Mouse (Mus musculus): ENCODE measurements around the gene Spindoc. TPM values are rescaled to one million over a fixed set of nuclear protein-coding genes. Genes with fewer than 3 reads are reported as not detected.
"Not testable (repeated sequence)": the region's sequence is repeated elsewhere in the genome, so short reads cannot be mapped to it uniquely, and the experiment has no call there.

The Spindoc gene
- polyA plus RNA-seq, 1 experiment from 2014 or later = 29.1 TPM

- Histone ChIP-seq H3K9me3 (no peaks in the 10 kb centered on the region), H3K4me2 (no peak overlapping the region), H3K4me1 (replicated peaks) (peaks cover 26% of the 10 kb centered on the region), H3K27me3 (no peaks in the 10 kb centered on the region), H3K27ac (replicated peaks) (no peak overlapping the region), H3K9ac (no peak overlapping the region), H3K4me3 (no peak overlapping the region), H3K36me3 (no peaks in the 10 kb centered on the region)
- ATAC-seq (ENCODE audit: low read depth) = no peak
- 28% methylated on average over 2 of the region's 2 CpGs for WGBS
These were observed 3.2 kb upstream of the Spindoc start for GRCm38 (mm10) chr19:7386042-7386441.

GRCm38 (mm10) chr19:7382248-7382902, 419 bp downstream of the Spindoc start:
- under 1% methylated on average over 39 of the region's 60 CpGs for WGBS
- Histone ChIP-seq H3K4me2 (peak overlapping the region; percentile 69), H3K9me3 (no peaks in the 10 kb centered on the region), H3K27ac (replicated peaks) (peak overlapping the region; percentile 97), H3K9ac (peak overlapping the region; percentile 97), H3K36me3 (0 out of 2 replicates have a peak, but pooled peaks cover 7% of the 10 kb centered on the region), H3K27me3 (no peaks in the 10 kb centered on the region), H3K4me3 (peak overlapping the region; percentile 93), H3K4me1 (replicated peaks) (peaks cover 50% of the 10 kb centered on the region)
- ATAC-seq (ENCODE audit: low read depth) = peak; percentile 58

GRCm38 (mm10) chr19:7381906-7382247, 917 bp downstream of the Spindoc start:
- Histone ChIP-seq H3K4me1 (replicated peaks) (peaks cover 50% of the 10 kb centered on the region), H3K36me3 (peaks cover 7% of the 10 kb centered on the region; the same call in 1 of the 2 replicates), H3K4me2 (peak overlapping the region; percentile 69), H3K4me3 (peak overlapping the region; percentile 93), H3K9me3 (no peaks in the 10 kb centered on the region), H3K9ac (peak overlapping the region; percentile 97), H3K27me3 (no peaks in the 10 kb centered on the region), H3K27ac (replicated peaks) (peak overlapping the region; percentile 97)
- ATAC-seq (ENCODE audit: low read depth) = no peak
- WGBS = 1% methylated on average over 8 of the region's 8 CpGs

- no peak overlapping the region for H3K4me3 ChIP-seq
- no peak overlapping the region for H3K4me2 ChIP-seq
- no peak overlapping the region for H3K9ac ChIP-seq
- no peak for ATAC-seq (ENCODE audit: low read depth)
- H3K9me3 ChIP-seq = no peaks in the 10 kb centered on the region
- no peak overlapping the region for H3K27ac ChIP-seq (replicated peaks)
- H3K4me1 ChIP-seq (replicated peaks) = peaks cover 34% of the 10 kb centered on the region
- peaks cover 48% of the 10 kb centered on the region for H3K36me3 ChIP-seq
- no peaks in the 10 kb centered on the region for H3K27me3 ChIP-seq
- 87% methylated on average over 2 of the region's 2 CpGs for WGBS
These were observed 5.2 kb downstream of the Spindoc start for GRCm38 (mm10) chr19:7377639-7378038.

- no peak for ATAC-seq (ENCODE audit: low read depth)
- Histone ChIP-seq H3K9me3 (no peaks in the 10 kb centered on the region), H3K4me2 (no peak overlapping the region), H3K4me3 (no peak overlapping the region), H3K9ac (no peak overlapping the region), H3K27ac (replicated peaks) (no peak overlapping the region), H3K4me1 (replicated peaks) (peaks cover 8% of the 10 kb centered on the region), H3K36me3 (peaks cover 78% of the 10 kb centered on the region), H3K27me3 (no peaks in the 10 kb centered on the region)
- 97% methylated on average over 8 of the region's 8 CpGs for WGBS
These were observed 8.3 kb downstream of the Spindoc start for GRCm38 (mm10) chr19:7374491-7374890.

- not testable (repeated sequence) for H3K9me3 ChIP-seq; H3K4me1 ChIP-seq (replicated peaks); H3K27ac ChIP-seq (replicated peaks); ATAC-seq (ENCODE audit: low read depth); H3K4me3 ChIP-seq; H3K9ac ChIP-seq; H3K4me2 ChIP-seq; H3K27me3 ChIP-seq
- WGBS = 92% methylated on average over 4 of the region's 4 CpGs
- H3K36me3 ChIP-seq = peaks cover 82% of the 10 kb centered on the region
These were observed 13.3 kb downstream of the Spindoc start for GRCm38 (mm10) chr19:7369469-7369868.

- H3K27ac ChIP-seq (replicated peaks) = no peak overlapping the region
- ATAC-seq (ENCODE audit: low read depth) = no peak
- H3K36me3 ChIP-seq = peaks cover 26% of the 10 kb centered on the region
- H3K9me3 ChIP-seq = no peaks in the 10 kb centered on the region
- H3K27me3 ChIP-seq = no peaks in the 10 kb centered on the region
- no peak overlapping the region for H3K9ac ChIP-seq
- no peaks in the 10 kb centered on the region for H3K4me1 ChIP-seq (replicated peaks)
- H3K4me3 ChIP-seq = no peak overlapping the region
- WGBS = 52% methylated on average over 6 of the region's 6 CpGs
- H3K4me2 ChIP-seq = no peak overlapping the region
These were observed 29.2 kb downstream of the Spindoc start for GRCm38 (mm10) chr19:7353636-7354035.

GRCm38 (mm10) chr19:7352809-7353495, 29.8 kb downstream of the Spindoc start:
- WGBS = 78% methylated on average over 11 of the region's 11 CpGs
- Histone ChIP-seq H3K27ac (replicated peaks) (no peak overlapping the region), H3K27me3 (no peaks in the 10 kb centered on the region), H3K4me2 (no peak overlapping the region), H3K9ac (no peak overlapping the region), H3K4me1 (replicated peaks) (no peaks in the 10 kb centered on the region), H3K36me3 (peaks cover 19% of the 10 kb centered on the region), H3K4me3 (no peak overlapping the region), H3K9me3 (no peaks in the 10 kb centered on the region)
- no peak for ATAC-seq (ENCODE audit: low read depth)

GRCm38 (mm10) chr19:7349993-7350392, 32.8 kb downstream of the Spindoc start:
- Histone ChIP-seq H3K4me3 (no peak overlapping the region), H3K27me3 (no peaks in the 10 kb centered on the region), H3K27ac (replicated peaks) (no peak overlapping the region), H3K4me1 (replicated peaks) (no peaks in the 10 kb centered on the region), H3K4me2 (no peak overlapping the region), H3K9ac (no peak overlapping the region), H3K9me3 (no peaks in the 10 kb centered on the region), H3K36me3 (no peaks in the 10 kb centered on the region)
- ATAC-seq (ENCODE audit: low read depth) = no peak
- WGBS = 50% methylated on average over 1 of the region's 1 CpGs

- Histone ChIP-seq H3K9ac (peak overlapping the region; percentile 50; the same call in 1 of the 2 replicates), H3K4me3 (no peak overlapping the region), H3K9me3 (no peaks in the 10 kb centered on the region), H3K36me3 (no peaks in the 10 kb centered on the region), H3K27me3 (no peaks in the 10 kb centered on the region), H3K27ac (replicated peaks) (no peak overlapping the region), H3K4me1 (replicated peaks) (peaks cover 9% of the 10 kb centered on the region), H3K4me2 (no peak overlapping the region)
- no peak for ATAC-seq (ENCODE audit: low read depth)
- 22% methylated on average over 4 of the region's 4 CpGs for WGBS
These were observed 37.5 kb downstream of the Spindoc start for GRCm38 (mm10) chr19:7345235-7345755.

- Histone ChIP-seq H3K4me2 (no peak overlapping the region), H3K36me3 (0 out of 2 replicates have a peak, but pooled peaks cover 5% of the 10 kb centered on the region), H3K27me3 (no peaks in the 10 kb centered on the region), H3K27ac (replicated peaks) (no peak overlapping the region), H3K4me3 (no peak overlapping the region), H3K4me1 (replicated peaks) (peaks cover 36% of the 10 kb centered on the region), H3K9me3 (no peaks in the 10 kb centered on the region), H3K9ac (0 out of 2 replicates have a peak overlapping the region, but pooled peaks have one; percentile 41)
- WGBS = 80% methylated on average over 2 of the region's 2 CpGs
- ATAC-seq (ENCODE audit: low read depth) = no peak
These were observed 40.1 kb downstream of the Spindoc start for GRCm38 (mm10) chr19:7342646-7343045.
